Mouse (Mus musculus) ES-Bruce4 (cell line): ENCODE measurements around the gene Anks1. TPM values are rescaled to one million over a fixed set of nuclear protein-coding genes. Genes with fewer than 3 reads are reported as not detected.
A peak's percentile ranks its signal among the peaks of the same experiment; 100 is the strongest.

ENCODE experiments used
- H3K27ac ChIP-seq: 2 replicates; pipeline ENCODE4 v1.5.1; 2012; ENCODE audit warnings: low read length, inconsistent platforms; ENCODE audit not compliant: insufficient read depth
- H3K27me3 ChIP-seq: 2 replicates; pipeline ENCODE4 v1.6.1; 2012; ENCODE audit warnings: mild to moderate bottlenecking, low read length, inconsistent platforms; ENCODE audit not compliant: control insufficient read depth, poor library complexity, insufficient read depth, severe bottlenecking
- H3K36me3 ChIP-seq: 2 replicates; pipeline ENCODE4 v1.6.1; 2012; ENCODE audit warnings: inconsistent platforms, mild to moderate bottlenecking, low read length, moderate library complexity; ENCODE audit not compliant: control insufficient read depth, poor library complexity, insufficient read depth, severe bottlenecking
- H3K4me1 ChIP-seq: one replicate; pipeline ENCODE4 v1.8.1; 2011; ENCODE audit warnings: low read length; ENCODE audit not compliant: control insufficient read depth, insufficient read depth
- H3K4me3 ChIP-seq: 2 replicates; pipeline ENCODE4 v1.5.1; 2011; ENCODE audit warnings: low read depth, mild to moderate bottlenecking, low read length
- H3K9ac ChIP-seq: 2 replicates; pipeline ENCODE4 v1.6.1; 2012; ENCODE audit warnings: low read depth, mild to moderate bottlenecking, inconsistent platforms; ENCODE audit not compliant: poor library complexity, severe bottlenecking
- H3K9me3 ChIP-seq: replicated peaks from 2 replicates; pipeline ENCODE4 v1.6.1; 2012; ENCODE audit warnings: mild to moderate bottlenecking, low read length, inconsistent platforms; ENCODE audit not compliant: control insufficient read depth, poor library complexity, insufficient read depth, severe bottlenecking
- CTCF ChIP-seq: IDR thresholded peaks from one replicate; pipeline ENCODE4 v1.8.1; 2011; ENCODE audit warnings: low read depth, low read length
- EP300 ChIP-seq: IDR thresholded peaks from 2 replicates; pipeline ENCODE4 v1.6.1; 2011; ENCODE audit warnings: low read depth, low read length; ENCODE audit not compliant: insufficient read depth
- POLR2A ChIP-seq: IDR thresholded peaks from one replicate; pipeline ENCODE4 v1.8.1; 2011; ENCODE audit warnings: low read length; ENCODE audit not compliant: insufficient read depth
- polyA plus RNA-seq: library from polyadenylated mRNA; stranded (reverse); fragments of >200 nt; gene quantifications from 2 replicates; pipeline ENCODE4 v1.2.4, GENCODE M21; 2011; ENCODE audit warnings: low read depth; ENCODE audit not compliant: missing spikeins, insufficient read depth, insufficient read length

Anks1 gene
- polyA plus RNA-seq, 1 experiment, result 23.7 TPM

GRCm38 (mm10) chr17:28007857-28008564 lies 98.9 kb downstream of the Anks1 start:
- H3K4me3 ChIP-seq, result peak overlapping the region; percentile 26
- no peak for TF ChIP-seq EP300
- TF ChIP-seq POLR2A, result no peak
- no peak for TF ChIP-seq CTCF
- no peaks in the 10 kb centered on the region for H3K27me3 ChIP-seq
- no peaks in the 10 kb centered on the region for H3K36me3 ChIP-seq
- H3K9me3 ChIP-seq, result no peaks in the 10 kb centered on the region
- H3K27ac ChIP-seq, result no peak overlapping the region
- peak overlapping the region; percentile 36 for H3K9ac ChIP-seq
- H3K4me1 ChIP-seq, result peaks cover 13% of the 10 kb centered on the region

DNA sequence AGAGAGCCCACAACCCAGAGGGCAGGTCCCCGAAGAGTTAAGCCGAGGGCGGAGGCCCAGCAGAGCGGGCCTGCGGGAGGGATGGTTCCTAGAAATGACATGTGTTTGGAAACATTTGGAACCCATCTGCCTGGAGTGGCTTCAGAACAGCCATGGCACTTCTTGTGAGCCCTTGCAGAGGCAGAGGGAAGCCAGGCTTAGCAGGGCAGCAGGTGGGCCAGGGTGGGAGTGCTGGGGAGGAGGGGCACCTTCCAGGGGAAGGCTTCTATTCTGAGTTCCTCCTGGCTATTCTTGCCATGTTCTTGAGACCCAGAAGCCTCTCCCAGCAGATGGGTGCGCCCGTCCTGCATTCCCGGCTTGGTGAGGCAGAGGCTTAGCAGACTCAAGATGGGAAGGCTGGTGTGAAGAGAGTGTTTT lies 99.5 kb downstream of the Anks1 start:
- H3K36me3 ChIP-seq, result no peaks in the 10 kb centered on the region
- no peak overlapping the region for H3K9ac ChIP-seq

GRCm38 (mm10) chr17:28009066-28009715 lies 100.1 kb downstream of the Anks1 start:
- TF ChIP-seq POLR2A (no peak), CTCF (no peak), EP300 (no peak)
- Histone ChIP-seq H3K9me3 (no peaks in the 10 kb centered on the region), H3K27me3 (no peaks in the 10 kb centered on the region), H3K27ac (no peak overlapping the region), H3K36me3 (no peaks in the 10 kb centered on the region), H3K4me1 (peaks cover 9% of the 10 kb centered on the region), H3K9ac (no peak overlapping the region), H3K4me3 (no peak overlapping the region)

More for the DNA sequence above, 99.5 kb downstream of the Anks1 start:
- peaks cover 10% of the 10 kb centered on the region for H3K4me1 ChIP-seq
- H3K27ac ChIP-seq, result no peak overlapping the region
- H3K9me3 ChIP-seq, result no peaks in the 10 kb centered on the region
- no peak overlapping the region for H3K4me3 ChIP-seq
- H3K27me3 ChIP-seq, result no peaks in the 10 kb centered on the region
- TF ChIP-seq CTCF (no peak), POLR2A (no peak), EP300 (no peak)

- TF ChIP-seq EP300 (no peak), CTCF (no peak), POLR2A (no peak)
- Histone ChIP-seq H3K4me3 (no peak overlapping the region), H3K36me3 (no peaks in the 10 kb centered on the region), H3K27ac (no peak overlapping the region), H3K9ac (no peak overlapping the region), H3K4me1 (peaks cover 9% of the 10 kb centered on the region), H3K9me3 (no peaks in the 10 kb centered on the region), H3K27me3 (no peaks in the 10 kb centered on the region)
Observed at GRCm38 (mm10) chr17:28009716-28010114, 100.6 kb downstream of the Anks1 start.

DNA sequence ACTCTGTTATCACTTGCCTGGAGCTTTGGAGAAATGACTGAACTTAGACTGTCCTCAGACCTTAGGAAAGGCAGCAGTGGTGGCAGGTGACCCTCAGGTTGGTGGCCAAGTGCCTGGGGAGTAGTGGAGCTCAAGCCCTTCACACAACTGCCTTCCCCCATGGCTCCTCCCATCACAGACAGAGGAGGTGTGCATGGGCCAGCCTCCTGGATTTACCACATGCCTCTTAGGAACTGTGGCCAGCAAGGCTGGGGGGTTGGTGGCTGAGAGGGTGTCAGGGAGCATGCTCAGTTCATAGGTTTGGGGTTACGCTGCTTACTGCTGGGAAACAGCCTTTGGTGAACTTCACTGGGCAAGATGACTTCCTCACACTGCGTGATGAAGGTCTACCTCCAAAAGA lies 101.8 kb downstream of the Anks1 start:
- H3K4me1 ChIP-seq, result peaks cover 14% of the 10 kb centered on the region
- H3K27ac ChIP-seq, result no peak overlapping the region
- no peaks in the 10 kb centered on the region for H3K27me3 ChIP-seq
- H3K9ac ChIP-seq, result no peak overlapping the region
- H3K9me3 ChIP-seq, result no peaks in the 10 kb centered on the region
- no peaks in the 10 kb centered on the region for H3K36me3 ChIP-seq
- no peak overlapping the region for H3K4me3 ChIP-seq
- TF ChIP-seq POLR2A (no peak), CTCF (no peak), EP300 (no peak)

GRCm38 (mm10) chr17:28012851-28013250 lies 103.7 kb downstream of the Anks1 start:
- Histone ChIP-seq H3K27ac (no peak overlapping the region), H3K9ac (no peak overlapping the region), H3K4me3 (no peak overlapping the region), H3K9me3 (no peaks in the 10 kb centered on the region), H3K27me3 (no peaks in the 10 kb centered on the region), H3K36me3 (no peaks in the 10 kb centered on the region), H3K4me1 (peaks cover 11% of the 10 kb centered on the region)
- TF ChIP-seq EP300, result no peak
- TF ChIP-seq CTCF, result no peak
- no peak for TF ChIP-seq POLR2A
